1 mouse cellular context compared by ENCODE assay signal in the genomic region with DNA sequence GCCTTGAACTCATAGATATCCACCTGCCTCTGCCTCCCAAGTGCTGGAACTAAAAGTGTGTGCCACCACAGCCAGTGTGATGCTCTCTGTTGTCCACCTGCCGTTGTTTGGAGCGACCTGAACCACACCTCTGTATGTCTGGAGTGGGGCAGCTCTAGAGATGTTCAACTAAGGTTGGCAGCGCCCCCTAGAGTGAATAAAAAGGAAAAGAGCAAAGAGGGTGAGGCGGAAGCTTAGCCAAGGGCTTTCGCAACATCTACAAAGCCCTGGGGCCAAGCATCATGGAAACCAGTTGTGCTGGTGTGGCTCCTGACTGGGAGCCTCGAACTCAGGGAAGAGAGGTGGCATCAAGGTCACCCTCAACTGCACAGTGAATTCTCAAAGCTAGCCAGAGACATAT.
TF ChIP-seq lines count a peak whose summit lies in the region.

No protein-coding gene starts in this region.

TF ChIP-seq in MEL, 35 proteins besides CTCF, POLR2A, EP300 and RAD21 (continued from another document):
- TF ChIP-seq MXI1 (IDR thresholded peaks at IDR 0.05; ENCODE audit: low read depth, low read length), result no peak
- no peak for TF ChIP-seq TCF12 (IDR thresholded peaks at IDR 0.05; ENCODE audit: low read depth, low read length)
- no peak for TF ChIP-seq KAT2A (conservative IDR thresholded peaks at IDR 0.05; ENCODE audit: low read depth, low read length)
- no peak for TF ChIP-seq RCOR1 (IDR thresholded peaks at IDR 0.05; ENCODE audit: low read depth, low read length)
- TF ChIP-seq MAZ (IDR thresholded peaks at IDR 0.05; ENCODE audit: low read depth, low read length), result no peak
- TF ChIP-seq SMC3 (IDR thresholded peaks at IDR 0.05; ENCODE audit: low read depth, low read length), result peak; percentile 72
- peak; percentile 64 for TF ChIP-seq ZC3H11A (IDR thresholded peaks at IDR 0.05; ENCODE audit: low read depth, low read length)
- no peak for TF ChIP-seq USF1 (IDR thresholded peaks at IDR 0.05; ENCODE audit: low read depth, low read length)
